Mouse (Mus musculus) neutrophil, adult 5-6 weeks (primary cell): ENCODE results near the gene Dpysl4. TPM values are rescaled to one million over a fixed set of nuclear protein-coding genes. Genes with fewer than 3 reads are reported as not detected.

Experiments
- ATAC-seq: fragments of 151-379, 151-347 bp; 2 replicates; pipeline ENCODE4 v1.8.0; 2017; ENCODE audit warnings: mild to moderate bottlenecking, moderate TSS enrichment; ENCODE audit not compliant: insufficient number of reproducible peaks, poor library complexity, low FRiP score, severe bottlenecking; ENCODE audit errors: extremely low read depth
- total RNA-seq: library from RNA; stranded (forward); fragments of 200-1000 nt; gene quantifications from 2 replicates; pipeline ENCODE4 v1.2.3, GENCODE M21; 2017

The Dpysl4 gene
- not detected in 2 replicates for total RNA-seq

GRCm38 (mm10) chr7:139085629-139086194, at the start of gene Dpysl4:
TSS of gene Dpysl4 (plus strand) at chr7:139086001.
- ATAC-seq: no peak

GRCm38 (mm10) chr7:139063406-139063805, 22.4 kb upstream of the Dpysl4 start:
- no peak for ATAC-seq

DNA sequence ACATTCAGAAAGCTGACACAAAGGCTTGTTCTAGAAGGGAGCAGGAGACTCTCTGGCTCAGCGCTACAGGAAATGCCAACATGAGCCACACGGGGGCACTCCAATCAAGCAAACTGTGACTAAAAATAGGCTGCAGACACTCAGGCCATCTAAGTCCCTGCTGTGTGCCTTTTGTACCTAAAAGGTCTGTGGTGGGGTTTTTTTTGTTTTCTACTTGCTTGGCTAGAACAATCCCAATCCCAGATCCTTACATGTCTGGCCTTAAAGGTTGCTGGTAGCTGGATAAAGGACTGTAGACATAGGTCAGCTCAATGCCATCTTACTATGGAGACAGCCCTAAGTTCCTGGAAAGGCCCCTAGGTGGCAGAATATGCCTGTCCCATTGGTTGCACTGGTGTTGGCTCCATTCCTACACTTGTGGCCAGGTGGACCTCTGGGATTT, 17.6 kb upstream of the Dpysl4 start:
- ATAC-seq: no peak

- no peak for ATAC-seq
Observed at GRCm38 (mm10) chr7:139074189-139074588, 11.6 kb upstream of the Dpysl4 start.

GRCm38 (mm10) chr7:139075054-139075794, 10.6 kb upstream of the Dpysl4 start:
- no peak for ATAC-seq

- ATAC-seq: no peak
Observed at GRCm38 (mm10) chr7:139077283-139077682, 8.5 kb upstream of the Dpysl4 start.

GRCm38 (mm10) chr7:139078181-139078580, 7.6 kb upstream of the Dpysl4 start:
- no peak for ATAC-seq

DNA sequence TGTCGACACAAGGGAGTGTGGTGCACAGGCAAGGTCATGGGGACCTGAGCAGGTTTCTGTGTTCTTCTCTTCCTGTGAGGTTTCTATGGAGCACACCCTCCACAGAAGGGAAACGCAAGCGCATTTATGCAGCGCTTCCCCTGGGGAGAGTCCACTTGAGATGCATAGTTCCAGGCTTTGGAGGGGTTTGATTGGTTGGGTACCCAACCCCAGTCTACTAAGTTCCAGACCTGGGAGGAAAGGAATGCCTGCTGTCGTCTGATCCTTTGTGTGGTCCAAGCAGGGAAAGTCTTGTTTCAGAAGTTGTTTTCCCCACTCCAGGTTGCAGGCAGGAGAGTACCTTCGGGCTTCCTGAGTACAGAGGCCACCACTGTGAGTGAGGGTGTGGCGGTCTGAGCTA, 6.7 kb upstream of the Dpysl4 start:
- ATAC-seq: no peak

- no peak for ATAC-seq
Observed at GRCm38 (mm10) chr7:139080714-139081113, 5.1 kb upstream of the Dpysl4 start.

- no peak for ATAC-seq
Observed at GRCm38 (mm10) chr7:139081158-139081557, 4.6 kb upstream of the Dpysl4 start.

- ATAC-seq: no peak
Observed at GRCm38 (mm10) chr7:139082281-139082680, 3.5 kb upstream of the Dpysl4 start.

DNA sequence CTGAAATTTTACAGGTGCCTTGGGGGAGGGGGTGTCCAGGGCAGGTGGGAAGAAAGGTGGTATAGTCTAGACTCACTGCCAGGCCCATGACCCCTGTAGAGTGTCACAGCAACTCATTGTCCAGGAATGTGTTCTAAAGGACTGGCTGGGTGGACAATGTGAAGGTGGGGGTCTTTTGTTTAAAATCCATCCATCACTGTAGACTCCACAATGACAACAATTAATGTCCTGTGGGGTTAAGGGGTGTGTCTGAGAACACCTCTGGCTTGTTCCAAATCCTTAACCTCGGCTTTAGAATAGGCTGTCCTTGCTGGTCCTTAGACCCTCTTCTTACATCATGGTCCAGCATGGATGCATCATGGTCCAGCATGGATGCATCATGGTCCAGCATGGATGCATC, 1.5 kb upstream of the Dpysl4 start:
- no peak for ATAC-seq

GRCm38 (mm10) chr7:139086195-139087158, 676 bp downstream of the Dpysl4 start:
- ATAC-seq: no peak

GRCm38 (mm10) chr7:139087801-139088200, 2.0 kb downstream of the Dpysl4 start:
- no peak for ATAC-seq

DNA sequence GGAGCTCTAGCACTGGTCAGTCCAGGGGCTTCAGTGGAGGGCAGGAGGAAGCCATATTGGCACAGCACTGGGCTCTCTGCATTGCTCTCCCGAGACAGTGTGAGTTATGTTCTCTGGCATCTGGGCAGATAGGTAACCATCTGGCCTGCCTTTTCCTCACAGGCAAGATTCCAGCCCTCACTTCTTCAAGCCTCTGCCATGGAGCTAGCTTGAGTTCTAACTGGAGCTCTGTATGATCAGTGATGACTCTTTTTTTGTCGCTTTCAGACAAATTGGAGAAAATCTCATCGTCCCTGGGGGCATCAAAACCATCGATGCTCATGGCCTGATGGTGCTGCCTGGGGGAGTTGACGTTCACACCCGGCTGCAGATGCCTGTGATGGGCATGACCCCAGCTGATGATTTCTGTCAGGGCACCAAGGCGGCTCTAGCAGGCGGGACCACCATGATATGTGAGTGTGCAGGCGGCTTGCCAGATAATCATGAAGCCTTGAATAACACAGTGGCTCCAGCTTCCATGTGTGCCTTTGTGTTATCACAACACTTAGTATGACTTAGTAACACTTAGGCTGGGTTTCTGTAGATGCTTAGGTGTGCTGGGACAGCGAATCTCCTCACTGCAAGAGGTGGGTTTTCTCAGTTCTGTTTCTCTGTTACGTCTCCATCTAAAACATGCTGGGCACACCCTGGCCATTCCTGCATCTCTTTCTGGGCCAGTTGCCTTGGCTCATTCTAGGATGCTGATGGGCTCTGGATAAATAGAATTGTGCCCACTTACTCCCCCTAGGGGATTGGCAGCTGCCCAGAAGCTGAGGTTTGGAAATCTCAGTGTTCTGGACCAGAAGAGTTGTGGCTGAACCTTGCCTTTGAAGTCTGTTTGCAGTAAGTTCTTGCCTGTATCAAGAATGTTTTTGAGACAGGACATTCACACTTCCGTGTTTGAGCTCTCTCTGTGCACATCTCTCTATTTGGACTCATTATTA, 4.4 kb downstream of the Dpysl4 start:
- ATAC-seq: no peak

DNA sequence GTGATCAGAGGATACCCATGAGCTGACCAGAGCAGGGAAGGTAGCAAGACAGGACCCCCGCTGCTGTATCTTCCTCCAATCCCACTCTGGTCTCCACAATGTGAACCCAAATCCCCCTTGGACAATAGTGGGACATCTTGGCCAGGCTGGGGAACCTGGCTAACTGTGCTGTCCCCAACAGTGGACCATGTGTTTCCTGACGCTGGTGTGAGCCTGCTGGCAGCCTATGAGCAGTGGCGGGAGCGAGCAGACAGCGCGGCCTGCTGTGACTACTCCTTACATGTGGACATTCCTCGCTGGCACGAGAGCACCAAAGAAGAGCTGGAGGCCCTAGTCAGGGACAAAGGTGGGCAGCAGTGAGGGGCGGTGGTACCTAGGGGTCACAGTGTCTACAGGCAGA, 5.9 kb downstream of the Dpysl4 start:
- ATAC-seq: no peak

DNA sequence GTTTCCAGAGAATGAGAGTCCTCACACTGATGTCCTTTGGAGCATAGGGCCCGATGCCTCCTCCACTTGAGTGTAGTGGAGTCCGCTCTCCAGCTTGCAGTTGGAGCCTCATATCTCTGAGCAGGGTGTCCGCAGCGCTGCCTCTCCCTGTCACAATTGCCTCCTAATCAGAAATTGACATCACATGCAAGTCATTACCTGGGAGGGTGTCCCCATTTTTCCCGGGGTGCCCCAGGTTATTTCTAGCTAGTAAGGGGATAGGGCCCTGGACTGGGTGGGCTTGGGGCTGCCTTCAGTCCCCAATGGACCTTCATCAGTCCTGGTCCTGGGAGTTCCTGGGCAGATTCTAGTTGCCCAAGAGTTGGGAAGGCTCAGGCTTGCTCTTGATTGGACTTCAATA, 6.9 kb downstream of the Dpysl4 start:
- ATAC-seq: no peak

DNA sequence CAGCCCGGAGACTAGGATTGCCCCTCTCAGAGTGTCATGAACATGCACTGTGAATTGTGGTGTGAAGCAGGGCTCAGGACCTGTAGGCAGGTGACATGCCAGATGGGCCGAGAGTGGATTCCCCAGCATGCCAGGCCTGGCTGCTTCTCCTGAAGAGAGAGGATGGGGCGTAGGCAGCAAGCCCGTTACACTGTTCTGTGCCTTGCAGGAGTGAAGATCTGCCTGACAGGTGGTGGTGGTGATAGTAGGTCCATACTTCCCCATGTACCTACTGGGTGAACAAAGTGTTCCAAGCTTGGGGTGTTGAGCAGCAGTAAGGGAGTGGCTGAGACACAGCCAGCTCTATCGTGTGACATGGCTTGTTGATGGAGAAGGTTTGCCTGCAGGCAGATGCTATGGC, 7.3 kb downstream of the Dpysl4 start:
- ATAC-seq: no peak

GRCm38 (mm10) chr7:139093781-139094180, 8.0 kb downstream of the Dpysl4 start:
- no peak for ATAC-seq
